Mouse (Mus musculus) neural tube, embryonic 14.5 days (tissue): ENCODE measurements at regions not wholly inside any gene's neighbourhood (a gene's known extent, or its start where the extent isn't known, plus 50 kb on each side); places are given as distances from the start of the nearest gene placed in this dataset.

ENCODE experiments used
- ATAC-seq: fragments of 200-750 bp; cut with Nextera tagmentation; 2 replicates; pipeline ENCODE4 v1.8.0; 2017; ENCODE audit warnings: low read depth, mild to moderate bottlenecking, moderate TSS enrichment, moderate library complexity
- H3K27ac ChIP-seq: fragments of 300-500 bp; sonication (generic); 2 replicates; pipeline ENCODE4 v1.5.1; 2014; ENCODE audit warnings: low read depth, mild to moderate bottlenecking, control low read depth, low read length, moderate library complexity, mixed read lengths
- H3K27me3 ChIP-seq: fragments of 300-500 bp; sonication (generic); 2 replicates; pipeline ENCODE4 v1.6.1; 2014; ENCODE audit warnings: low read length; ENCODE audit not compliant: control insufficient read depth, insufficient read depth
- H3K36me3 ChIP-seq: fragments of 300-500 bp; sonication (generic); 2 replicates; pipeline ENCODE4 v1.6.1; 2014; ENCODE audit warnings: low read length, mixed read lengths; ENCODE audit not compliant: control insufficient read depth, insufficient read depth
- H3K4me1 ChIP-seq: fragments of 300-500 bp; sonication (generic); 2 replicates; pipeline ENCODE4 v1.6.1; 2014; ENCODE audit warnings: low read length; ENCODE audit not compliant: control insufficient read depth, insufficient read depth
- H3K4me2 ChIP-seq: fragments of 300-500 bp; sonication (generic); 2 replicates; pipeline ENCODE4 v1.6.1; 2014; ENCODE audit warnings: mild to moderate bottlenecking, low read depth, low read length, control low read depth
- H3K4me3 ChIP-seq: fragments of 300-500 bp; sonication (generic); 2 replicates; pipeline ENCODE4 v1.5.1; 2014; ENCODE audit warnings: low read depth, low read length, control low read depth, mixed read lengths
- H3K9ac ChIP-seq: fragments of 300-500 bp; sonication (generic); replicated peaks from 2 replicates; pipeline ENCODE4 v1.6.1; 2014; ENCODE audit warnings: low read depth, mild to moderate bottlenecking, control low read depth, low read length, mixed read lengths
- H3K9me3 ChIP-seq: fragments of 300-500 bp; sonication (generic); 2 replicates; pipeline ENCODE4 v1.6.1; 2016; ENCODE audit warnings: low read length; ENCODE audit not compliant: control insufficient read depth
- WGBS: fragments of 180-500 bp; shearing (Covaris S2); extraction: QIAGEN DNeasy Blood & Tissue Kit; methylation state at CpG from one replicate; pipeline ENCODE4 v1.1.7; 2014; 5-methylcytosine and 5-hydroxymethylcytosine counted together

DNA sequence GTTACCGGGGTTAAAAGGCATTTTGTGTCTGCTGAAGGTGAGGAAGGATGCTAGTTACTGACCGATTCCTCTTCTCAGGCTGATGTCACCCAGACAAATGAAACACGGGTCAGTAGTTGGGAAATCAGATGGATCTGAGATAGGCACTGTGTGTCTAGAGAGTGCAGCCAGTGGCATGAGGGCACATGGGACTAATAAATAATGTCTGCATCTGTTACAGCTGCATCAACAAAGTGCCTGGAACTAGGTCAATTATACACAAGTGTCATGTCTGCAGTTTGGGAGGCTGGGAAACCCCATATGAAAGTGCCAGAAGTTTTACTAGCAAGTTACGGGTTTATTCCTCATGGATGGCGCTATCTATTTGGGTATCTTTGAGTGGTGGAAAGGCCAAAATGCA is 68.8 kb downstream of the Cxcl12 start:
- ATAC-seq = no peak
- H3K4me3 ChIP-seq = no peak overlapping the region
- H3K9me3 ChIP-seq = no peaks in the 10 kb centered on the region
- no peaks in the 10 kb centered on the region for H3K27me3 ChIP-seq
- H3K36me3 ChIP-seq = no peaks in the 10 kb centered on the region
- no peaks in the 10 kb centered on the region for H3K4me1 ChIP-seq
- no peak overlapping the region for H3K9ac ChIP-seq
- H3K27ac ChIP-seq = no peak overlapping the region
- no peak overlapping the region for H3K4me2 ChIP-seq
- 80% methylated on average over 5 of the region's 5 CpGs for WGBS

DNA sequence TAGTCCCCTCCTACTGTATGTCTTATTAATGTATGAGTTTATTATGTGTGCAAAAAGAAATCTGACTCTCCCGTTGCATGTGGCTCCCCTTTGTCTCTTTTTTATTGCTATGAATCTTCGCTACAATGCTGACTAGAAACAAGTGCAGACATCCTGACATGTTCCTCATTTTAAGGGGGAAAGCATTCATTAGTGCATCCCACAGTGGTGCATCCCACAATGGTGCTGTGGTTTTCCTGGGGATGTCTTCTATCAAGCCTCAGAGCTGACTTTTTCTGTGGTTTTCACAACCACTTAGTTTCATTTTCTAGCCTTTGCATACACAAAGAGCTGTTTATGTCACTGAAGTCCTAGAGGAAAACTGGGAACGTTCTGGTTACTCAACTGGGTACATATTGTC is 72.9 kb downstream of the Cxcl12 start:
- no peaks in the 10 kb centered on the region for H3K27me3 ChIP-seq
- no peak overlapping the region for H3K9ac ChIP-seq
- no peaks in the 10 kb centered on the region for H3K4me1 ChIP-seq
- no peaks in the 10 kb centered on the region for H3K36me3 ChIP-seq
- no peak overlapping the region for H3K27ac ChIP-seq
- no peak overlapping the region for H3K4me3 ChIP-seq
- ATAC-seq = no peak
- H3K4me2 ChIP-seq = no peak overlapping the region
- WGBS = 65% methylated on average over 3 of the region's 3 CpGs
- H3K9me3 ChIP-seq = no peaks in the 10 kb centered on the region

DNA sequence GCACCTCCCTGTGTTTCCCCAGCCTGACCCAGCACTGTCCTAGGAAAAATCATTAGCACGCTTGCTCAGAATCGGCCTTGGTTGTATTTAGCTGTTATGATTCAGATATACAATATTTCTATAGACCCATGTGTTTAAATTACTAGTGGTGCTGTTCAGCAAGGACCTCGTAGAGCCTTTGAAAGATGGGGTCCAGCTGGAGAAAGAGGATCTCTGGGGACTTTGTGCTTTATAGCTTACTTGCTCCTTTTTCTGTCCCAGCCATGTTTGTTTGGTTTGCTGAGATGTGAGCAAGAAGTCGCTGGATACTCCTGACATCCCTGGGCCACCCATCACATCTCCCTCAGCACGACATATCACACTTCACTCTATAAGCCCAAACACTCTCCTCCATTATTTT is 77.1 kb downstream of the Cxcl12 start:
- H3K4me2 ChIP-seq = no peak overlapping the region
- no peak for ATAC-seq
- WGBS = 89% methylated on average over 5 of the region's 5 CpGs
- no peak overlapping the region for H3K27ac ChIP-seq
- no peaks in the 10 kb centered on the region for H3K27me3 ChIP-seq
- H3K36me3 ChIP-seq = no peaks in the 10 kb centered on the region
- H3K4me1 ChIP-seq = no peaks in the 10 kb centered on the region
- H3K4me3 ChIP-seq = no peak overlapping the region
- H3K9ac ChIP-seq = no peak overlapping the region
- H3K9me3 ChIP-seq = no peaks in the 10 kb centered on the region

DNA sequence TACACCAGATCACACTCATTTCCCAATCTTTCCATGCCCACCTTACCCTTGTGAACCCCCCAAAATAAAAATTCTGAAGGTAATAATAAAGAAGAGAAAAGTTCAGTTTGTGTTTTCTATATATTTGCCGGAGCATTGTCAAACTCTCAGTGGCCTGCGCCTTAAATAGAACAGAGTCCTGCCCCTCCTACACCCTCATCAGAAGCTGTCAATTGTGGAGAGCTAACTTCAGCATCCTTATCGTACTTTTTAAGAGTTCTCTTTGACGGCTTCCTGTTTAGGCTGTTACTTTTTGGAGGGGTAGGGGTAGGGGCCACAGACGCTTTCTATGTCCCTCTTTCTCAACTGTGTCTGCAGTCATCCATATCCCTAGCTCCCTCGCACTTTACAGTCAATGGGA is 77.5 kb downstream of the Cxcl12 start:
- Histone ChIP-seq H3K4me2 (no peak overlapping the region), H3K4me3 (no peak overlapping the region), H3K27ac (no peak overlapping the region), H3K9ac (no peak overlapping the region), H3K9me3 (no peaks in the 10 kb centered on the region), H3K27me3 (no peaks in the 10 kb centered on the region), H3K36me3 (no peaks in the 10 kb centered on the region), H3K4me1 (no peaks in the 10 kb centered on the region)
- no peak for ATAC-seq
- WGBS = 92% methylated on average over 6 of the region's 6 CpGs

DNA sequence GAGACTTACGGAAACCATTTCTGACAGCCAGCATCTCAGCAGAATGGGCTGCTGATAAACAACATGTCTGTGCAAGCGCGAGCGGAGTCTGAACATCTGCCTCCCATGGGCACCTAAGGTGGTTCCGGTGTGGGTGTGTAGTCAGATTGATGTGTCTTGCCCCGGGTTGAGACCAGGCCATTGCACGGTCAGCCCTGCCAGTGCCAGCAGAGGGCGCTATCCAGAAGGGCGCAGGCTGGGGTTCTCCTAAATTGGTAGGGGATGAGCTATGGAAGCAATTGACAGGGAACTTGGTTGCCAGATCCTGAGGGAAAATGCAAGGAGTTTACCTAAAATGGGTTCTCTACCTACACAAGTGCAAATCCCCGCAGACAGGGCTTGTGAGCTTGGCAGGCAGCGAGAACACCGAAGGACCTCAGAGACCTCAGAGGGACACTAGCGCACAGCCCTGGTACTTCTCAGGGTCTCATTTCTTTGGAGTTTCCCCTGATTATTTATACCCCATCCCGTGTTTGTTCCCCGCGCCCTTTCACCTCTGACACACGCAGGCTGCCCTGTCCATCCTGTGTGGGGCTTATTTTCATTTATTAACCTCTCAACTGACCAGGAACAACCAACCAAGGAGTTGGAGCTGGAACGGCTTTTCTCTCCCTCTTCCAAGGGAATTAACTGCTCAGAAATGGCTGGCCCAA is 81.0 kb downstream of the Cxcl12 start:
- no peaks in the 10 kb centered on the region for H3K27me3 ChIP-seq

DNA sequence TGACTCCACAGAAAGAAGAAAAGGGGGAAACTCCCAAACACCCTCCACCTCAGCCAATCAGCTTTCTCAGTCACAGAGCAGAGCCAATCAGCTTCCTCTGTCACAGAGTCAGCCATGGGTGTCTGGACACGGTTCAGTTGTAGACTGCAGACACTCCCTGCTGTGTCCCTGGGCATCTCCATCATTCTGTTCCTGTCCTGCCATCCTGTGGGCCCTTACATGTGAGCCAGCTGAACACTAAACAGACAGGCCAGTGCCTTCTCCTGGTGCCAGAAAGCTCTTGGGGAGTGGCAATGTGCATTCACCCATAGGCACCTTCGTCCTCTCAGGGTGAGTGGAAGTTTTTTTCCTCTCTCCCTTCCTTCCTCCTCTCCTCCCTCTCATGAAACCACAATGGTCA is 81.7 kb downstream of the Cxcl12 start:
- no peak overlapping the region for H3K4me3 ChIP-seq
- no peak overlapping the region for H3K4me2 ChIP-seq
- H3K36me3 ChIP-seq = no peaks in the 10 kb centered on the region
- H3K27me3 ChIP-seq = no peaks in the 10 kb centered on the region
- no peak overlapping the region for H3K27ac ChIP-seq
- whole genome bisulfite sequencing = 44% methylated on average over 2 of the region's 2 CpGs
- H3K4me1 ChIP-seq = no peaks in the 10 kb centered on the region
- ATAC-seq = no peak
- H3K9me3 ChIP-seq = no peaks in the 10 kb centered on the region
- no peak overlapping the region for H3K9ac ChIP-seq

More for the DNA sequence above, 81.0 kb downstream of the Cxcl12 start:
- ATAC-seq = no peak
- 78% methylated on average over 18 of the region's 18 CpGs for WGBS
- no peaks in the 10 kb centered on the region for H3K36me3 ChIP-seq
- H3K4me3 ChIP-seq = no peak overlapping the region
- no peaks in the 10 kb centered on the region for H3K4me1 ChIP-seq
- no peak overlapping the region for H3K27ac ChIP-seq
- H3K9me3 ChIP-seq = no peaks in the 10 kb centered on the region
- H3K4me2 ChIP-seq = no peak overlapping the region
- H3K9ac ChIP-seq = no peak overlapping the region

DNA sequence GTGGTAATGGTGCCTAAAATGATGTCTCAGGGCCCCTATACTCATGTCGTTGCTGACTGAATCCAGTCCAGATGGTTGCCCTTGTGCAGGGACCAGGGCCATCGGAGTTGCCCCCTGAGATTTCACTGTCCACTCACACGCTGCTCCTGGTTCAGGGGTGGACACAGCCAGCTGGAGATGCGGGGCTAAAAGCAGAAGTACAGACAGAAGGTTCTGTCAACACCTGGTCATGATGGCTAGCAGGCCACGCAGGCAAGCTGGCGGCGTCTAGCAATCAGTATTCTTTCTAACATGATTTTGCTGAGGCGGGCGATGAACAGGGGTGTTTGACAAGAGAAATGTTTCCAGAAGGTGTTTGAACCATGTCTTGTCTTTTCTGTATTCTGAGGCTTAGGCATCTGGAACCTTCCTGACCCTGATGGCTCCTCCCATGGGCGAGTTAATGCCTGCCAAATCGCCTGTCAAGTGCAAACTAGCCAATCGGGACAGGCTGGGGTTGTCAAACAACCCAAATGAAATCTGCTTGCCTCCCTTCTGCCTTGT is 83.1 kb downstream of the Cxcl12 start:
- ATAC-seq = no peak

DNA sequence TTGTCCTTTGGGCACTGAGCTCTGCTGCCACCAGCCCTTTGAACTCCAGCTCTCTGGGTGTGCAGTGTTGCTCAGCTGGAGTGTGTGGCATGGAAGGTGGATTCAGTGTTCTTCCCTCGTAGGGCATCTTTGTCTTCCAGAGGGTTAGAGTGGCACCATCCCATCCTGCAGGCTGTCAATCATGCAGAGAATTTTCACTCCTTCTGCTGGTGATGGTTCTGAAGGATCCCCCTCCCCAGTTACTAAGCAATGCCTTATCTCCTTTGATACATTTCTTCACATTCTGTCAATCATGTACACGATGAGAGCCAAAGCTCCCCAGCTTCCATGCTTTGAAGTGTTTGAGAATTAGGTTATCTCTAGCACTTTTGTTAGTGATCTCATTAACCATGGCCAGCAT is 84.0 kb downstream of the Cxcl12 start:
- no peak overlapping the region for H3K9ac ChIP-seq
- H3K4me3 ChIP-seq = no peak overlapping the region
- H3K4me2 ChIP-seq = no peak overlapping the region
- no peaks in the 10 kb centered on the region for H3K9me3 ChIP-seq
- H3K27me3 ChIP-seq = no peaks in the 10 kb centered on the region
- no peaks in the 10 kb centered on the region for H3K4me1 ChIP-seq
- no peak overlapping the region for H3K27ac ChIP-seq
- 82% methylated on average over 2 of the region's 2 CpGs for WGBS
- no peaks in the 10 kb centered on the region for H3K36me3 ChIP-seq
- ATAC-seq = no peak

More for the DNA sequence above, 83.1 kb downstream of the Cxcl12 start:
- H3K9ac ChIP-seq = no peak overlapping the region
- H3K4me2 ChIP-seq = no peak overlapping the region
- no peaks in the 10 kb centered on the region for H3K27me3 ChIP-seq
- no peak overlapping the region for H3K27ac ChIP-seq
- WGBS = 75% methylated on average over 12 of the region's 12 CpGs
- no peaks in the 10 kb centered on the region for H3K9me3 ChIP-seq
- H3K4me1 ChIP-seq = no peaks in the 10 kb centered on the region
- H3K36me3 ChIP-seq = no peaks in the 10 kb centered on the region
- no peak overlapping the region for H3K4me3 ChIP-seq

DNA sequence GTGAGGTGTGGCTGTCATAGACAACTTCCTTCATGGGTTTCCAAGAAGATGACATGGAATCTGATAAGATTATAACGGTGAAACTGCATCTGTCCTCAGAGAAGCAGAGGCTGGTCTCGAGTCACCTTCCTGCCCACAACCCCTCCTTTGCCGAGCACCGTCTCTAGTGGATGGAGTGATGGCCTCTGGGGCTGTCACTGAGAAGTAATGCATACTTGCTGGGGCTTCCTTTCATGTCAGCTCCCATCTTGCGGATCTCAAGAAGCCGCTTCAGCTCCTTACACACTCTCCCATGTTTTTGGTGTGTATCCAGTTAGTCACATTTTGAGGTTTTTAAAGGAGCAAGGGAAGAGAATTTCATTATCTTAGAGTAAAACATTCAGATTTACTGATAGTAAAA is 84.7 kb downstream of the Cxcl12 start:
- Histone ChIP-seq H3K4me3 (no peak overlapping the region), H3K27me3 (no peaks in the 10 kb centered on the region), H3K9me3 (no peaks in the 10 kb centered on the region), H3K4me1 (no peaks in the 10 kb centered on the region), H3K9ac (no peak overlapping the region), H3K36me3 (no peaks in the 10 kb centered on the region), H3K27ac (no peak overlapping the region), H3K4me2 (no peak overlapping the region)
- no peak for ATAC-seq
- WGBS = 94% methylated on average over 6 of the region's 6 CpGs
